Mouse (Mus musculus): ENCODE results near the gene Adam19. TPM values are rescaled to one million over a fixed set of nuclear protein-coding genes. Genes with fewer than 3 reads are reported as not detected.

Gene Adam19
- total and polyA plus RNA-seq, 2 experiments from 2014 or later = 15.8 to 67.9 TPM

DNA sequence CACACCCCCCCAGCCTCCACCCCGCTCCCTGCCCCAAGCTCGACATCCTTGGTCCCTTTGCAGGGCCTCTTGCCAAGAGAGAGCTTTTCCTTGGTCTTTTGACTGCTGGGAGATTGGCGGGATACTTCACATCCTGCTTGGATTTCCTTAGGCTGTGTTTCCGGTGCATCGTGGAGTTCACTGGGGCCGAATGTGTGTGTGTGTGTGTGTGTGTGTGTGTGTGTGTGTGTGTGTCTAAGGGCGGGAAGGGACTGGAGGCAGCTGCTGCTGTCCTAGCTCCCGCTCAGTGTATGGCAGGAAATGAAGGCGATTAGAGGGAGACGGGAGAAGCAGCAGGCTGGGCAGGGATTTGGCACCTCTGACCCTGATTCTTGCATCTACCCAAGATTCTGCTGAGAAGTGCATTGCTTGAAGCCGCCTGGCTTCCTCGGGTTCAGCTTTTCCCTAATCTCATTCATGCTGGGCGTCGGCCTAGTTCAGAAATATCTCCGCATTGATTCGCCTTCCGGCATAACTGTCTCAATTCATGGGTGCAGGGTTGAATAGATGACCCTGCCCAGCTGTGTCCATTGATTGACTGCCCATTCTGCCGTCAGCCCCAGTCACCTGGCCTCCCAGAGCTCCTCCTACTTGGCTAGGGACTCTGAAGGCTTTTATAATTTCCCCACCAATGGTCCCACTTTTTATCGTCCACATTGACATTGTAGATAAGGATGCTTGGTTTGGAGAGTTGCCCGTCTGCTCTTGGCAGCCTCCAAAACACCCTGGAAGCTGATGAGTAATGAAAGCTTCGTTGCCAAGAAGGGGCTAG lies 9.6 kb downstream of the Adam19 start:
- DNase-seq (ENCODE audit: low spot score) (peak; percentile 92), ATAC-seq (ENCODE audit: insufficient read depth, low read depth) (peak; percentile 60)
- H3K9me3 ChIP-seq (replicated peaks; ENCODE audit: control insufficient read depth, low read length) = no peaks in the 10 kb centered on the region
- H3K9ac ChIP-seq (replicated peaks; ENCODE audit: low read depth, low read length) = peak overlapping the region; percentile 4; the same call in 1 of the 2 replicates
- H3K4me2 ChIP-seq (ENCODE audit: low read depth, low read length) = peak overlapping the region; percentile 8; the same call in 1 of the 2 replicates
- TF ChIP-seq CTCF (IDR thresholded peaks at IDR 0.05; ENCODE audit: low read depth) (peak; percentile 13; the same call in 1 of the 2 replicates), EP300 (IDR thresholded peaks at IDR 0.05; ENCODE audit: low read depth) (peak; percentile 70)
- peak overlapping the region; percentile 95 for H3K27ac ChIP-seq (ENCODE audit: low read depth)
- H3K4me1 ChIP-seq (ENCODE audit: control insufficient read depth, insufficient read depth) = peaks cover 72% of the 10 kb centered on the region
- no peaks in the 10 kb centered on the region for H3K27me3 ChIP-seq (ENCODE audit: control insufficient read depth, insufficient read depth, low read length)
- H3K4me3 ChIP-seq (ENCODE audit: low read depth, low read length) = no peak overlapping the region
- WGBS = 6% methylated on average over 21 of the region's 21 CpGs
- H3K36me3 ChIP-seq (replicated peaks; ENCODE audit: control insufficient read depth, insufficient read depth, low read length) = peaks cover 27% of the 10 kb centered on the region

DNA sequence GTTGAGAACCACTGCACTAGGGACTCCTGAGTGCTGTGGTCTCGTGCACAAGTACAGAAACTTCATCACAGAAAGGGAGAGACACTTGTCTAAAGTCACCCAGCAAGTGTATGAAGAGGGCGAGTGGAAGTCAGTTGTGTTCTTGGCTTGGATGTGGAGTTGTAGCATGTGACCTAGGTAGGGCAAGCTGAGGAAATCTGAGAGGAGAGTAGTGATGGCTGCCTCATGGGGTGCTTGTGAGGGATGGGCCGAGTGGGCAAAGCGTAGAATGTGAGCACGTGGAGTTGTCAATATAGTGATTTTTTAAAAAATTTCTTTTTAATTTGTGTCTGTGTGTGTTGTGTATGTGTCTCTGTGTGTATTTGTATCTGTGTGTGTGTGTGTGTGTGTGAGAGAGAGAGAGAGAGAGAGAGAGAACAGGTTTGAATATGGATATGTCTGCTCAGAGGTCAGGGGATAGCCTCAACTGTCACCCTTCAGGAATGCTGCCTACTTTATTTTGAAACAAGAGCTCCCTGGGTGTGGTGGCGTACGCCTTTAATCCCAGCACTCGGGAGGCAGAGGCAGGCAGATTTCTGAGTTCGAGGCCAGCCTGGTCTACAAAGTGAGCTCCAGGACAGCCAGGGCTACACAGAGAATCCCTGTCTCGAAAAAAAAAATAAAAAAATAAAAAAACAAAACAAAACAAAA lies 11.7 kb downstream of the Adam19 start:
- Histone ChIP-seq H3K4me2 (ENCODE audit: low read depth, low read length) (no peak overlapping the region), H3K4me1 (ENCODE audit: control insufficient read depth, insufficient read depth) (peaks cover 74% of the 10 kb centered on the region), H3K27me3 (ENCODE audit: control insufficient read depth, insufficient read depth, low read length) (no peaks in the 10 kb centered on the region), H3K27ac (ENCODE audit: low read depth) (peak overlapping the region; percentile 95; the same call in 1 of the 2 replicates), H3K9me3 (replicated peaks; ENCODE audit: control insufficient read depth, low read length) (no peaks in the 10 kb centered on the region), H3K9ac (replicated peaks; ENCODE audit: low read depth, low read length) (no peak overlapping the region), H3K36me3 (replicated peaks; ENCODE audit: control insufficient read depth, insufficient read depth, low read length) (peaks cover 16% of the 10 kb centered on the region), H3K4me3 (ENCODE audit: low read depth, low read length) (no peak overlapping the region)
- TF ChIP-seq EP300 (IDR thresholded peaks at IDR 0.05; ENCODE audit: low read depth) (no peak), CTCF (IDR thresholded peaks at IDR 0.05; ENCODE audit: low read depth) (no peak)
- ATAC-seq (ENCODE audit: insufficient read depth, low read depth) = no peak
- 86% methylated on average over 10 of the region's 10 CpGs for WGBS
- no peak for DNase-seq (ENCODE audit: low spot score)

DNA sequence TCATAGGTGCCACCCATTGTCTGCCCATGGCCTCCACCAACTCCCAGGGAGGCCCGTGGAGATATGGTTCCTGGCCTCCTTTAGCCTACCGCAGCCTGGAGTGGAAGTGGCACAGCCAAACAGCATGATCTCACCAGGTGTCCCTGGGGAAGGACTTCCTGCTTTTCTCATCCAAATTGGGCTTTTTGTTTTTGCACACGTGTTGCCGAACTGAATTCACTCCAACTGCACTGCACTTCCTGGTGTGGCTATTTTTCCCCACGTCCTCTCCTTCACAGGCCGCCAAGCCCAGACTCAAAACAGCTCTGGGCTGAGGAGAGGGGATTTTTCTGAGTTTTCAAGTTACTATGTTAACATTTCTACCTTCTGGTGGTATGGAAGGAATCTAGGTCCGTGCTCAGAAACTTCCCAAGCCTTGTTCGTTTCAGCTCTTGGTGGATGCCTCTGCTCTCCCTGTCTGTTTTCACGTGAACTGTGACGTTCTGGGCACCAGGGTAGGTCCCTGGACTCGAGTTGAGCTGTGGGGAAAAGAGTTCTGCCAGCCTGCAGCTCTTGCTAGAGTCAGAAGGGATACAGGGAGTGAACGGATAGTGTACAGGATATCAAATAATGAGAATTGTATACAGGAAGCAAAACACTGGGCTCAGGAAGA lies 13.1 kb downstream of the Adam19 start:
- Histone ChIP-seq H3K27me3 (ENCODE audit: control insufficient read depth, insufficient read depth, low read length) (no peaks in the 10 kb centered on the region), H3K9me3 (replicated peaks; ENCODE audit: control insufficient read depth, low read length) (no peaks in the 10 kb centered on the region), H3K9ac (replicated peaks; ENCODE audit: low read depth, low read length) (peak overlapping the region; percentile 32; the same call in 1 of the 2 replicates), H3K4me2 (ENCODE audit: low read depth, low read length) (peak overlapping the region; percentile 3; the same call in 1 of the 2 replicates), H3K4me3 (ENCODE audit: low read depth, low read length) (no peak overlapping the region), H3K27ac (ENCODE audit: low read depth) (peak overlapping the region; percentile 98), H3K4me1 (ENCODE audit: control insufficient read depth, insufficient read depth) (peaks cover 74% of the 10 kb centered on the region), H3K36me3 (replicated peaks; ENCODE audit: control insufficient read depth, insufficient read depth, low read length) (peaks cover 18% of the 10 kb centered on the region)
- TF ChIP-seq CTCF (IDR thresholded peaks at IDR 0.05; ENCODE audit: low read depth) (no peak), EP300 (IDR thresholded peaks at IDR 0.05; ENCODE audit: low read depth) (peak; percentile 31; the same call in 1 of the 2 replicates)
- peak; percentile 1; the same call in 1 of the 2 replicates for ATAC-seq (ENCODE audit: insufficient read depth, low read depth)
- WGBS = 9% methylated on average over 12 of the region's 12 CpGs
- DNase-seq (ENCODE audit: low spot score) = peak; percentile 64

DNA sequence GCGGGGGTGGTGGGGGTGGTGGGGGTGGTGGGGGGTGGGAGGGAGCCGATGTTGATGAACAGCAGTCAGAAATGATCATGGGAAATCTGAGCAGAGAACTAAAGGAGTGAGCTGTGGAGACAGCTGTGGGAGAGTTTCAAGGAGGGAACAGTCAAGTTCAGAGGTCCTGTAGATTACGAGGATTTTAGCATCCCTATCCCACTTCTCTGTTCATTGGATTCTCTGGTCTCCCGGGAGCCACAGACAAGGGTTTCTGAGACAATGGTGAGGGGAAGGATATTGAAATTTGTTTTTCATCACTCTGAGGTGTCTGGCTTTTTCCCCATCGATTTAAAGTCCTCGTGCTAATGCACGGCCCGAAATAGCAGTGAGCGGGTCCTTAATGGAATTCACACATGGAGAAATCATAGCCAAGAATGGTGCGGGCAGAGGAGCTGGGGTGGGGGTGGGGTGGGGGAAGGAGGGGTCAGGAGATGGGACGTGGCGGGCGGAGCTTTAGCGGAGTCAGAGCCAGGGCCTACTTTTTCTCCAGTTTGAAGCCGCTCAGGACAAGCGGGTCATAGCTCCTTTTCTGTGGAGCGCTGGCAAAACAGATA lies 13.7 kb downstream of the Adam19 start:
- DNase-seq (ENCODE audit: low spot score) (peak; percentile 90), ATAC-seq (ENCODE audit: insufficient read depth, low read depth) (peak; percentile 67)
- Histone ChIP-seq H3K9ac (replicated peaks; ENCODE audit: low read depth, low read length) (peak overlapping the region; percentile 32; the same call in 1 of the 2 replicates), H3K27me3 (ENCODE audit: control insufficient read depth, insufficient read depth, low read length) (no peaks in the 10 kb centered on the region), H3K27ac (ENCODE audit: low read depth) (peak overlapping the region; percentile 98), H3K4me3 (ENCODE audit: low read depth, low read length) (no peak overlapping the region), H3K4me2 (ENCODE audit: low read depth, low read length) (peak overlapping the region; percentile 17; the same call in 1 of the 2 replicates), H3K4me1 (ENCODE audit: control insufficient read depth, insufficient read depth) (peaks cover 72% of the 10 kb centered on the region), H3K36me3 (replicated peaks; ENCODE audit: control insufficient read depth, insufficient read depth, low read length) (peaks cover 15% of the 10 kb centered on the region), H3K9me3 (replicated peaks; ENCODE audit: control insufficient read depth, low read length) (no peaks in the 10 kb centered on the region)
- 8% methylated on average over 17 of the region's 17 CpGs for WGBS
- TF ChIP-seq CTCF (IDR thresholded peaks at IDR 0.05; ENCODE audit: low read depth) (no peak), EP300 (IDR thresholded peaks at IDR 0.05; ENCODE audit: low read depth) (peak; percentile 76)

DNA sequence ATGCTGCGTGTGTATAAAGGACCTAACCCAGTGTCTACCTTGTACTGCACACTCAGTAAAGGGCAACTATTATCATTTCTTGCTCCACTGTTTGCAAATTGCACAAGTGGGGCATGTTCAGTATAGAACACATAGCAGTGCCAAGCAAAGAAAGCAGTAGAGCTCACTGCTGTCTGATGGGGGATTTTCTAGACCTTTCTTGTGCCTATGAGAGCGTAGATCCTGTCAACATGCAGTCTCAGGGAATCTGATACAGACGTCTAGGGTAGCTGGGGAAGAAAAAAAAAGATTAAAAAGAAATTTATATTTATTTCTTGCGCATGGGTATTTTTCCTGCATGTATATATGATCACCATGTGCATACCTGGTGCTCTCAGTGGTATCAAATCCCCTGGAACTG lies 14.4 kb downstream of the Adam19 start:
- H3K9me3 ChIP-seq (replicated peaks; ENCODE audit: control insufficient read depth, low read length) = no peaks in the 10 kb centered on the region
- peak overlapping the region; percentile 32 for H3K9ac ChIP-seq (replicated peaks; ENCODE audit: low read depth, low read length)
- peaks cover 67% of the 10 kb centered on the region for H3K4me1 ChIP-seq (ENCODE audit: control insufficient read depth, insufficient read depth)
- H3K36me3 ChIP-seq (replicated peaks; ENCODE audit: control insufficient read depth, insufficient read depth, low read length) = peaks cover 14% of the 10 kb centered on the region; the same call in 1 of the 2 replicates
- peak overlapping the region; percentile 98 for H3K27ac ChIP-seq (ENCODE audit: low read depth)
- ATAC-seq (ENCODE audit: insufficient read depth, low read depth) = no peak
- no peaks in the 10 kb centered on the region for H3K27me3 ChIP-seq (ENCODE audit: control insufficient read depth, insufficient read depth, low read length)
- no peak for TF ChIP-seq CTCF (IDR thresholded peaks at IDR 0.05; ENCODE audit: low read depth)
- TF ChIP-seq EP300 (IDR thresholded peaks at IDR 0.05; ENCODE audit: low read depth) = no peak
- DNase-seq (ENCODE audit: low spot score) = no peak
- no peak overlapping the region for H3K4me3 ChIP-seq (ENCODE audit: low read depth, low read length)
- 62% methylated on average over 4 of the region's 4 CpGs for WGBS
- H3K4me2 ChIP-seq (ENCODE audit: low read depth, low read length) = no peak overlapping the region
